Mouse (Mus musculus) induced T-regulatory cell, adult 2 months (primary cell): ENCODE measurements around the gene Dpy30.
A peak's percentile ranks its signal among the peaks of the same experiment; 100 is the strongest.

Experiments used
- DNase-seq: peaks from one replicate; pipeline ENCODE4 v3.0.0-alpha.2; 2012; ENCODE audit warnings: low read depth

Dpy30 gene

GRCm38 (mm10) chr17:74294426-74295025, 29.2 kb downstream of the Dpy30 start:
- peak; percentile 88 for DNase-seq

- DNase-seq: peak; percentile 61
Measured at GRCm38 (mm10) chr17:74293687-74294425, 29.9 kb downstream of the Dpy30 start.

- no peak for DNase-seq
Measured at GRCm38 (mm10) chr17:74291640-74292361, 31.9 kb downstream of the Dpy30 start.

- DNase-seq: no peak
Measured at GRCm38 (mm10) chr17:74290869-74291268, 32.9 kb downstream of the Dpy30 start.

- no peak for DNase-seq
Measured at GRCm38 (mm10) chr17:74290198-74290597, 33.5 kb downstream of the Dpy30 start.

- DNase-seq: no peak
Measured at GRCm38 (mm10) chr17:74288626-74289025, 35.1 kb downstream of the Dpy30 start.

GRCm38 (mm10) chr17:74286140-74286730, 37.5 kb downstream of the Dpy30 start:
- no peak for DNase-seq

GRCm38 (mm10) chr17:74285730-74286129, 38.0 kb downstream of the Dpy30 start:
- DNase-seq: no peak

- no peak for DNase-seq
Measured at GRCm38 (mm10) chr17:74284397-74285115, 39.2 kb downstream of the Dpy30 start.

- no peak for DNase-seq
Measured at GRCm38 (mm10) chr17:74282024-74282423, 41.7 kb downstream of the Dpy30 start.

GRCm38 (mm10) chr17:74278966-74279869, 44.5 kb downstream of the Dpy30 start:
- no peak for DNase-seq

- no peak for DNase-seq
Measured at GRCm38 (mm10) chr17:74274471-74274870, 49.3 kb downstream of the Dpy30 start.

GRCm38 (mm10) chr17:74272683-74273205, 51.0 kb downstream of the Dpy30 start:
- no peak for DNase-seq

- no peak for DNase-seq
Measured at GRCm38 (mm10) chr17:74271541-74272268, 52.0 kb downstream of the Dpy30 start.

- no peak for DNase-seq
Measured at GRCm38 (mm10) chr17:74270205-74270604, 53.5 kb downstream of the Dpy30 start.

- DNase-seq: peak; percentile 40
Measured at GRCm38 (mm10) chr17:74267415-74268180, 56.1 kb downstream of the Dpy30 start.

- DNase-seq: no peak
Measured at GRCm38 (mm10) chr17:74265636-74266035, 58.1 kb downstream of the Dpy30 start.

GRCm38 (mm10) chr17:74265156-74265505, 58.6 kb downstream of the Dpy30 start:
- no peak for DNase-seq
